Mouse (Mus musculus) midbrain, embryonic 12.5 days (tissue): ENCODE results near the gene Vmn2r38. TPM values are rescaled to one million over a fixed set of nuclear protein-coding genes. Genes with fewer than 3 reads are reported as not detected.
"Not testable (repeated sequence)": the region's sequence is repeated elsewhere in the genome, so short reads cannot be mapped to it uniquely, and the experiment has no call there.

Source experiments
- ATAC-seq: fragments of 200-750 bp; cut with Nextera tagmentation; 2 replicates; pipeline ENCODE4 v1.8.0; 2017; ENCODE audit warnings: low read depth, moderate TSS enrichment, moderate library complexity; ENCODE audit not compliant: low FRiP score
- H3K27ac ChIP-seq: fragments of 300-500 bp; sonication (generic); replicated peaks from 2 replicates; pipeline ENCODE4 v1.5.1; 2016; ENCODE audit warnings: mild to moderate bottlenecking
- H3K27me3 ChIP-seq: fragments of 300-500 bp; sonication (generic); 2 replicates; pipeline ENCODE4 v1.6.1; 2016; ENCODE audit warnings: mild to moderate bottlenecking
- H3K36me3 ChIP-seq: fragments of 300-500 bp; sonication (generic); 2 replicates; pipeline ENCODE4 v1.6.1; 2016
- H3K4me1 ChIP-seq: fragments of 300-500 bp; sonication (generic); 2 replicates; pipeline ENCODE4 v1.6.1; 2016
- H3K4me2 ChIP-seq: fragments of 300-500 bp; sonication (generic); replicated peaks from 2 replicates; pipeline ENCODE4 v1.6.1; 2016; ENCODE audit warnings: mild to moderate bottlenecking, moderate library complexity
- H3K4me3 ChIP-seq: fragments of 300-500 bp; sonication (generic); 2 replicates; pipeline ENCODE4 v1.5.1; 2016; ENCODE audit warnings: mild to moderate bottlenecking
- H3K9ac ChIP-seq: fragments of 300-500 bp; sonication (generic); replicated peaks from 2 replicates; pipeline ENCODE4 v1.6.1; 2016; ENCODE audit warnings: mild to moderate bottlenecking, moderate library complexity
- H3K9me3 ChIP-seq: fragments of 300-500 bp; sonication (generic); 2 replicates; pipeline ENCODE4 v1.6.1; 2016; ENCODE audit warnings: mild to moderate bottlenecking
- WGBS: fragments of 180-500 bp; shearing (Covaris S2); methylation state at CpG from one replicate; pipeline ENCODE4 v1.1.7; 2016; 5-methylcytosine and 5-hydroxymethylcytosine counted together
- polyA plus RNA-seq: library from polyadenylated mRNA; unstranded; fragments of >200 nt; fragmentation: Nextera tagmentation; extraction: Ambion mirVana; gene quantifications from 2 replicates; pipeline ENCODE4 v1.2.1, GENCODE M21; 2016

Gene Vmn2r38
- polyA plus RNA-seq = not detected in 2 replicates

DNA sequence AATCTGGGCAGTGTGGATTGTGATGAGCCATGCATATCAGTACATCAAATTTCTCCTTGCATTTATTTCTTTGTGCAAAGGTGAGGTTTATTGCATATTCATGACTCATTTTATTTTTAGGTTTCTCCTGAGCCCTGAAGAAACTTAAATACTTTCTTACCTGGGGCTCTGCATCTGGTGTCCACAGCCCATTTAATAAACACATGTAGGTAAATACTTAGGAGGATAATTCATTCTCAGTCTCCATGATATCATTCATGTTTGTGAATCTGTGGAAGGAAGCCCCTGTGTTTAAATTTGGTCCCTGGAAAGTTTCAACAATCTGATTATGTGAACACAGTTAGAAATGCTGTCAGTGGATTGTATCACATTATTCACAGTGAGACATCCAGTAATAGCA is at the start of gene Vmn2r38:
Vmn2r38 (minus strand) TSS at position 101 of the 400 bp plus-strand sequence.
- not testable (repeated sequence) for H3K4me1 ChIP-seq, H3K4me3 ChIP-seq, H3K9ac ChIP-seq, H3K27me3 ChIP-seq, H3K9me3 ChIP-seq, H3K27ac ChIP-seq, H3K36me3 ChIP-seq, ATAC-seq, H3K4me2 ChIP-seq

DNA sequence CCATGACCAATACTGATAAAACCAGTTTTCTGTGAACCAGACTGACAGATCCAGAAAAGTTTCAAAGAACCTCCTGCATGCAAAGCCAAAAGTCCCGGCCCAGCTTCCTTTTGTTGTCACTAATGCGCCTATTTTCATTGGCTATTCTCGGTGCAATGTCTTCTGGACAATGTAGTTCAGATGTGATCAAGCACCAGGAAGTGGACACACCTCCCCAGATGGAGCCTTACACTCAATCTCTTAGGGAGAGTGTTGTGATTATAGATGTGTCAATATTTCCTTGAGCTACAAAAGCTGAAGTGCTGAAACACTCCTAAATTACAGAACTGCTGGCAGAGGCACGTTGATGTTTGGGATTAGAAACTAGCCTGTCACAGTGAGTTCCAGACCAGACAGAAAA is 32.3 kb downstream of the Vmn2r38 start:
- not testable (repeated sequence) for ATAC-seq, H3K4me3 ChIP-seq, H3K27me3 ChIP-seq, H3K9ac ChIP-seq, H3K9me3 ChIP-seq, H3K4me1 ChIP-seq, H3K27ac ChIP-seq, H3K4me2 ChIP-seq, H3K36me3 ChIP-seq
- WGBS = 75% methylated on average over 4 of the region's 4 CpGs

DNA sequence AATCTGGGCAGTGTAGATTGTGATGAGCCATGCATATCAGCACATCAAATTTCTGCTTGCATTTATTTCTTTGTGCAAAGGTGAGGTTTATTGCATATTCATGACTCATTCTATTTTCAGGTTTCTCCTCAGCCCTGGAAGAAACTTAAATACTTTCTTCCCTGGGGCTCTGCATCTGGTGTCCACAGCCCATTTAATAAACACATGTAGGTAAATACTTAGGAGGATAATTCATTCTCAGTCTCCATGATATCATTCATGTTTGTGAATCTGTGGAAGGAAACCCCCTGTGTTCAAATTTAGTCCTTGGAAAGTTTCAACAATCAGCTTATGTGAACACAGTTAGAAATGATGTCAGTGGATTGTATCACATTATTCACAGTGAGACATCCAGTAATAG is 67.0 kb downstream of the Vmn2r38 start, which contains the start of gene Vmn2r39:
Vmn2r39 (minus strand) TSS at position 101 of the 400 bp plus-strand sequence.
- not testable (repeated sequence) for H3K4me2 ChIP-seq, H3K9ac ChIP-seq, H3K36me3 ChIP-seq, ATAC-seq, H3K27me3 ChIP-seq, H3K4me3 ChIP-seq, H3K27ac ChIP-seq, H3K4me1 ChIP-seq, H3K9me3 ChIP-seq

Other genes with a start within 250 kb of the Vmn2r38 start
- gene Vmn2r40, start 166.4 kb downstream of the Vmn2r38 start, polyA plus RNA-seq = not detected in 2 replicates
- not detected in 2 replicates for gene Vmn2r39, start 67.1 kb downstream of the Vmn2r38 start, polyA plus RNA-seq
- not detected in 2 replicates for gene Vmn2r37, start 125.8 kb upstream of the Vmn2r38 start, polyA plus RNA-seq